Mouse (Mus musculus): ENCODE data around the gene Hoxc12.

Gene Hoxc12

GRCm38 (mm10) chr15:102980912-102981311 lies 44.4 kb downstream of the Hoxc12 start:
- DNase-seq (ENCODE audit: low spot score in 2 of 2) = no peak

GRCm38 (mm10) chr15:102981379-102982288 lies 45.1 kb downstream of the Hoxc12 start:
- no peak for DNase-seq (ENCODE audit: low spot score in 2 of 2)

GRCm38 (mm10) chr15:102983716-102984115 lies 47.2 kb downstream of the Hoxc12 start:
- no peak for DNase-seq (ENCODE audit: low spot score in 2 of 2)

GRCm38 (mm10) chr15:102984521-102984920 lies 48.0 kb downstream of the Hoxc12 start:
- no peak for DNase-seq (ENCODE audit: low spot score in 2 of 2)

- no peak for DNase-seq (ENCODE audit: low spot score in 2 of 2)
These were observed 48.4 kb downstream of the Hoxc12 start for GRCm38 (mm10) chr15:102984925-102985324.

GRCm38 (mm10) chr15:102987124-102987833 lies 50.7 kb downstream of the Hoxc12 start:
- peak; percentile 83 to 86 for DNase-seq (ENCODE audit: low spot score in 2 of 2)

- DNase-seq (ENCODE audit: low spot score in 2 of 2) = no peak
These were observed 51.5 kb downstream of the Hoxc12 start for GRCm38 (mm10) chr15:102988078-102988477.

Data from frontal cortex, postnatal 36 days (tissue).